Mouse (Mus musculus) bone marrow, adult 2 months (tissue): ENCODE measurements around the gene Arl2.
"Not testable (repeated sequence)": the region's sequence is repeated elsewhere in the genome, so short reads cannot be mapped to it uniquely, and the experiment has no call there.

Experiments used
- CTCF ChIP-seq: fragments of 200-500 bp; IDR thresholded peaks from 2 replicates; pipeline ENCODE4 v1.5.1; 2011; ENCODE audit warnings: low read length, control low read depth; ENCODE audit not compliant: control insufficient read depth, insufficient read depth
- POLR2A ChIP-seq: fragments of 200-500 bp; IDR thresholded peaks from 2 replicates; pipeline ENCODE4 v1.6.1; 2011; ENCODE audit warnings: low read depth, mild to moderate bottlenecking, control low read depth, low read length, borderline replicate concordance; ENCODE audit not compliant: control insufficient read depth

GRCm38 (mm10) chr19:6133197-6133596, 8.2 kb downstream of the Arl2 start:
- not testable (repeated sequence) for TF ChIP-seq POLR2A, CTCF
